Mouse (Mus musculus): ENCODE results near the gene Nyap1. TPM values are rescaled to one million over a fixed set of nuclear protein-coding genes. Genes with fewer than 3 reads are reported as not detected.

Gene Nyap1
- polyA plus RNA-seq, 1 experiment, result 3.6 TPM

DNA sequence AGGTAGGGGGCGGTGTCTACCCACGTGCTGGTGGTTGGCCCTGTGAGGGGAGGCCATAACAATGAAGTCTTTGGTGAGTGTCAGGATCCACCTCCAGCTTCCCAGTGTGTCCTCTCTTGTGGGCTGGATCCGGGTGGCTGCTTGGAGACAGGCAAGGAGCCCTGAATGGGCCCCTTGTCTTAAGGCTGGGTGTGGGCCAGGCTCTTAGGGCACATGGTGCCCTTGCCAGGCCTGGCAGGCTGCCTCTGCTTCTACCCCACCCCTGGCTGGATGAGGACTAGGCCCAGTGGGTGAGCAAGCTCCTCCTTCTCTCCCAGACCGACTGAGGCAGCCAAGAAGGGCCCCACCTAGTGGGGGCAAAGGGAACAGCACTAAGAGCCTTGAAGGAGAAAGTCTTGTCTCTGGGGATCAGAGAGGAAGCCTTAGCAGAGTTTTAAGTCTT, 18.6 kb upstream of the Nyap1 start:
- TF ChIP-seq MAX (IDR thresholded peaks at IDR 0.05) (peak; percentile 19), FOSL1 (IDR thresholded peaks at IDR 0.05; ENCODE audit: insufficient read depth, low read length, poor library complexity, severe bottlenecking) (no peak), MYOG (IDR thresholded peaks at IDR 0.05; ENCODE audit: control insufficient read depth, extremely low read depth, insufficient read length) (no peak), CTCF (IDR thresholded peaks at IDR 0.05; ENCODE audit: control insufficient read depth, insufficient read depth, insufficient read length) (peak; percentile 54), USF1 (IDR thresholded peaks at IDR 0.05; ENCODE audit: low read depth) (no peak)
- H3K79me2 ChIP-seq (ENCODE audit: control insufficient read depth, insufficient read depth), result no peaks in the 10 kb centered on the region
- H3ac ChIP-seq (ENCODE audit: control insufficient read depth, insufficient read length, low read depth), result no peak overlapping the region
- H3K79me3 ChIP-seq (ENCODE audit: low read depth), result no peaks in the 10 kb centered on the region
- no peaks in the 10 kb centered on the region for H3K27me3 ChIP-seq (ENCODE audit: control insufficient read depth, insufficient read depth, insufficient read length)
- peaks cover 10% of the 10 kb centered on the region for H3K36me3 ChIP-seq (ENCODE audit: control insufficient read depth, insufficient read depth)
- H3K4me3 ChIP-seq (ENCODE audit: insufficient read depth, poor library complexity, severe bottlenecking), result no peak overlapping the region

DNA sequence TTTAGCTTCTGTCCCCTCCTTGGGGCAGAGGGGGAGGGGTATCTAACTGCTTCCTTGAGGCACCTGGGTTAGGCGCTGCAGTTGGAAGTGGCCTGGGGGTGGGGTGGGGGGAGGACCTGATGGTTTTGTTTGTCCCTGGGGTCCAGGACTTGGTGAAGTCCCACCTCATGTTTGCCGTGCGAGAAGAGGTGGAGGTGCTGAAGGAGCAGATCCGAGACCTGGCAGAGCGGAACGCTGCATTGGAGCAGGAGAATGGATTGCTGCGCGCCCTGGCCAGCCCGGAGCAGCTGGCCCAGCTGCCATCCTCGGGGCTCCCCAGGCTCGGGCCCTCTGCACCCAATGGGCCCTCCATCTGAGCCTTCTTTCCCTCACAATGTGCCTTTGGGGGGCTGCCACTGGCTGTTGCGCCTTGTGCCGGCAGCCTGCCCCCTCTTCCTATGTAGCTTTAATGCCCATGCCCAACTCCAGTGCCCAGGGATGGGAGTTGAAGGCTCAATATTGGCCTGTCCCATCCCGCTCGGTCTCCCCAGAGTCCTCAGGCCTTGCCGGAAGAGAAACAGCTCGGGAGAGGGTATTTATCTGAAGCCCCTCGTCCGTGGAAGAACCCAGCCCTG, 17.6 kb upstream of the Nyap1 start:
- TF ChIP-seq MAX (IDR thresholded peaks at IDR 0.05) (no peak), MYOG (IDR thresholded peaks at IDR 0.05; ENCODE audit: control insufficient read depth, extremely low read depth, insufficient read length) (no peak), FOSL1 (IDR thresholded peaks at IDR 0.05; ENCODE audit: insufficient read depth, low read length, poor library complexity, severe bottlenecking) (no peak), USF1 (IDR thresholded peaks at IDR 0.05; ENCODE audit: low read depth) (no peak), CTCF (IDR thresholded peaks at IDR 0.05; ENCODE audit: control insufficient read depth, insufficient read depth, insufficient read length) (no peak), CEBPB (IDR thresholded peaks at IDR 0.05; ENCODE audit: low read depth) (no peak), MYOD1 (IDR thresholded peaks at IDR 0.05; ENCODE audit: control insufficient read depth, insufficient read length, low read depth) (no peak)
- Histone ChIP-seq H3K79me2 (ENCODE audit: control insufficient read depth, insufficient read depth) (no peaks in the 10 kb centered on the region), H3K36me3 (ENCODE audit: control insufficient read depth, insufficient read depth) (peaks cover 10% of the 10 kb centered on the region), H3ac (ENCODE audit: control insufficient read depth, insufficient read length, low read depth) (no peak overlapping the region), H3K27me3 (ENCODE audit: control insufficient read depth, insufficient read depth, insufficient read length) (no peaks in the 10 kb centered on the region), H3K79me3 (ENCODE audit: low read depth) (no peaks in the 10 kb centered on the region), H3K4me3 (ENCODE audit: insufficient read depth, poor library complexity, severe bottlenecking) (no peak overlapping the region)

DNA sequence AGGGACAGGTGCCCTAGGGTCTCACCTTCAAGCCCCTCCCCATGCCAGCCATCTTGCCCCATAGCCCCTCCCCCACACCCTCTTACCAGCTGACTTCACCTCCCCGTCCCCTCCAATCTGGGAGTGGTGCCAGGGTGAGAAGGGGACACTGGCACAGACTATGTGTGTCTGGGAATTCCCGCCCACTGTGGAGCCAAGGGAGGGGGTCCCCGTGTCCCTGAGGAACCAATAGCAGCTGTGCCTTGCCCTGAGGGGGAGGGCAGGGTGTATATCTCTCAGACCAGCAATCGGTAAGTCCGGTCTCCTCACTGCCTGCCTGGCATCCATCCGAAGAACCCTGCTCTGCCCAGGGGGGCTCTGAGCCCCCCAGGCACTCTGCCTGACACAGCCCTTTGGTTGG, 16.5 kb upstream of the Nyap1 start:
- Histone ChIP-seq H3ac (ENCODE audit: control insufficient read depth, insufficient read length, low read depth) (no peak overlapping the region), H3K4me3 (ENCODE audit: insufficient read depth, poor library complexity, severe bottlenecking) (no peak overlapping the region), H3K79me2 (ENCODE audit: control insufficient read depth, insufficient read depth) (no peaks in the 10 kb centered on the region), H3K36me3 (ENCODE audit: control insufficient read depth, insufficient read depth) (peaks cover 11% of the 10 kb centered on the region), H3K27me3 (ENCODE audit: control insufficient read depth, insufficient read depth, insufficient read length) (no peaks in the 10 kb centered on the region), H3K79me3 (ENCODE audit: low read depth) (no peaks in the 10 kb centered on the region)
- TF ChIP-seq CTCF (IDR thresholded peaks at IDR 0.05; ENCODE audit: control insufficient read depth, insufficient read depth, insufficient read length) (no peak), USF1 (IDR thresholded peaks at IDR 0.05; ENCODE audit: low read depth) (no peak), MAX (IDR thresholded peaks at IDR 0.05) (no peak), CEBPB (IDR thresholded peaks at IDR 0.05; ENCODE audit: low read depth) (no peak), MYOG (IDR thresholded peaks at IDR 0.05; ENCODE audit: control insufficient read depth, extremely low read depth, insufficient read length) (no peak)

DNA sequence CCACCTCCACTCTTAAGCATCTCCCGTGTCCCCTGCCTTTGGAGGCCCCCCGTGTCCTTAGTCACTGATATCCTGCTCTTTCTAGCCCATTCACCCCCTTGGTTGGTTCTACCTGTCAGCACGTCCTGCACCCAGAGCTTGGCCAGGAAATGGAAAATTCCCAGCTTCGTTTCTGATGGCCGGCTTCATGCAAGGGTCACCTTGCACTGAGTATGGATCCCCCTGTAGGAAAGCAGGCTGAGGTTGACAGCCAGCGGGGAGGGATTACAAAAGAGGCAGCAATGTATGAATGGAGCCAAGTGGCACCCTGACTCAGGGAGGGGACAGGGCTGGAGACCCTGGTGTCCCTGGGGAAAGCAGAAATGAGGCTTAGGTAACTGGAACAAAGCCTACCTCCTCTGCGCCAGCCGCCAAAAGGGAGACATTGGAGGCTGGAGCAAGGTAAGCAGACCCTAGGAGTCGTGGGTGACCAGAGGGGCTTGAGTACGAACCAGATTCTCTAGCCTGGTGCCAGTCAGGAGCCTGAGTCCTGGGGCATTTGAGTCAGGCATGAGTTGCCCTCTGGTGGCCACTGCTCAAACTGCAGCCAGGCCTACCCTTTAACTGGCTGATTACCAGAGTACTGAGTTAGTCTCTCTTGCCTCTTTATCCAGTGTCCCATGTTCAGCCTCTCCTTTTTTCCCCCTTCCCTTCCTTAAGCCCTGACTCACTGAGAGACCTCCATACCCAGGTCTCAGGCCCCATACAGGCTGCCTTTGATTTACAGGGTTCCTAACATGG, 15.7 kb upstream of the Nyap1 start:
- Histone ChIP-seq H3K79me3 (ENCODE audit: low read depth) (no peaks in the 10 kb centered on the region), H3K79me2 (ENCODE audit: control insufficient read depth, insufficient read depth) (no peaks in the 10 kb centered on the region), H3ac (ENCODE audit: control insufficient read depth, insufficient read length, low read depth) (no peak overlapping the region), H3K4me3 (ENCODE audit: insufficient read depth, poor library complexity, severe bottlenecking) (no peak overlapping the region), H3K36me3 (ENCODE audit: control insufficient read depth, insufficient read depth) (peaks cover 19% of the 10 kb centered on the region), H3K27me3 (ENCODE audit: control insufficient read depth, insufficient read depth, insufficient read length) (no peaks in the 10 kb centered on the region)
- TF ChIP-seq FOSL1 (IDR thresholded peaks at IDR 0.05; ENCODE audit: insufficient read depth, low read length, poor library complexity, severe bottlenecking), result no peak
- TF ChIP-seq CTCF (IDR thresholded peaks at IDR 0.05; ENCODE audit: control insufficient read depth, insufficient read depth, insufficient read length), result peak; percentile 84
- no peak for TF ChIP-seq USF1 (IDR thresholded peaks at IDR 0.05; ENCODE audit: low read depth)
- no peak for TF ChIP-seq MYOG (IDR thresholded peaks at IDR 0.05; ENCODE audit: control insufficient read depth, extremely low read depth, insufficient read length)
- no peak for TF ChIP-seq MAX (IDR thresholded peaks at IDR 0.05)

DNA sequence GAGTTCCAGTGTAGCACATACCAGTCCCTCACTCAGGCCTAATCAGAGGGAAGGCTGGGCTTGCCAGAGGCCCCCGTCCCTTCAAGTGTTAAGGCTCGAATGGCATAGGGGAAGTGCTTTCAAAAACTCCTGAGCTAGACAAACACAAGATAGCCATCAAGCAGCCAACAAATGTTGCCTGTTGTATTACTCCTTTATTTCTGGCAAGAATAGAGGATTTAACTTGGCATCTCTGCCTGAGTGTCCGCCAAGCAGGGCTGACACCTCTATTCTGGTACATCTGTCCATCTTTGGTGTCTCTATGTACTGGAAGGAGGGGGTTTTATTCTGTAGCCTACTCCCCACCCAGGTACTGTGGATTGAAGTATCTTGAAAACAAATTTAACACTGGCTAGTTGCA, 14.7 kb upstream of the Nyap1 start:
- Histone ChIP-seq H3K36me3 (ENCODE audit: control insufficient read depth, insufficient read depth) (peaks cover 28% of the 10 kb centered on the region), H3K79me2 (ENCODE audit: control insufficient read depth, insufficient read depth) (no peaks in the 10 kb centered on the region), H3K79me3 (ENCODE audit: low read depth) (no peaks in the 10 kb centered on the region), H3K27me3 (ENCODE audit: control insufficient read depth, insufficient read depth, insufficient read length) (no peaks in the 10 kb centered on the region), H3K4me3 (ENCODE audit: insufficient read depth, poor library complexity, severe bottlenecking) (no peak overlapping the region), H3ac (ENCODE audit: control insufficient read depth, insufficient read length, low read depth) (no peak overlapping the region)
- TF ChIP-seq CEBPB (IDR thresholded peaks at IDR 0.05; ENCODE audit: low read depth) (no peak), FOSL1 (IDR thresholded peaks at IDR 0.05; ENCODE audit: insufficient read depth, low read length, poor library complexity, severe bottlenecking) (no peak), USF1 (IDR thresholded peaks at IDR 0.05; ENCODE audit: low read depth) (no peak), MYOD1 (IDR thresholded peaks at IDR 0.05; ENCODE audit: control insufficient read depth, insufficient read length, low read depth) (no peak), CTCF (IDR thresholded peaks at IDR 0.05; ENCODE audit: control insufficient read depth, insufficient read depth, insufficient read length) (no peak), MAX (IDR thresholded peaks at IDR 0.05) (no peak), MYOG (IDR thresholded peaks at IDR 0.05; ENCODE audit: control insufficient read depth, extremely low read depth, insufficient read length) (no peak)
